Mouse (Mus musculus): Measurements from ENCODE around the gene Psd. TPM values are rescaled to one million over a fixed set of nuclear protein-coding genes. Genes with fewer than 3 reads are reported as not detected.
A peak's percentile ranks its signal among the peaks of the same experiment; 100 is the strongest.

Psd gene
- polyA plus RNA-seq, 1 experiment from 2014 or later, result 41.9 TPM

DNA sequence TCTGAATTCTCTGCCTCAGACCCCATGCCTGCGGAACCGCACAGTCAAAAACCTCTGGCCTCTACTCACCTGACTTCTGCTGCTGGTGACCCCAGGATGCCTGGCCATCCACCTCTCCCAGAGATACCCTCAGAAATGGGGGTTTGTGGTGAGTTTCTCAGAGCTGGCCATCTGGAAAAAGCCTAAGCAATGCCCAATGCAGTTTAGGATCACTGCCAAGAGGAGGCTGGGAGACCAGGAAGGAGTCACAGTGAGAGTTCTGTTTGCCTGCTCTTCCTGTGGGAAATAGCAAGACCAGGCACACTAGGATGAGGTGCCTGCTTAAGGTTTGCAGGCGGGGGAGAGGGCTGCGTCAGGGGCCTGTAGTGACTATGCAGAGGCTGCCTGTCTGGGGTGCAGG lies 42.3 kb downstream of the Psd start:
- no peak for ATAC-seq (ENCODE audit: insufficient number of reproducible peaks, insufficient read depth, low FRiP score, low read depth)
- 93% methylated on average over 4 of the region's 4 CpGs for WGBS
- Histone ChIP-seq H3K27me3 (ENCODE audit: control insufficient read depth, insufficient read depth, low read length) (no peaks in the 10 kb centered on the region), H3K27ac (ENCODE audit: low read length) (no peak overlapping the region), H3K9ac (replicated peaks; ENCODE audit: low read depth, low read length) (no peak overlapping the region), H3K4me2 (replicated peaks; ENCODE audit: low read depth, low read length) (no peak overlapping the region), H3K36me3 (ENCODE audit: control insufficient read depth, insufficient read depth, low read length) (peaks cover 56% of the 10 kb centered on the region), H3K9me3 (ENCODE audit: control insufficient read depth, low read depth, low read length) (no peaks in the 10 kb centered on the region), H3K4me3 (ENCODE audit: low read depth, low read length) (no peak overlapping the region), H3K4me1 (ENCODE audit: control insufficient read depth, insufficient read depth, low read length) (no peaks in the 10 kb centered on the region)

- H3K4me3 ChIP-seq (ENCODE audit: low read depth, low read length), result no peak overlapping the region
- H3K27me3 ChIP-seq (ENCODE audit: control insufficient read depth, insufficient read depth, low read length), result no peaks in the 10 kb centered on the region
- H3K4me1 ChIP-seq (ENCODE audit: control insufficient read depth, insufficient read depth, low read length), result no peaks in the 10 kb centered on the region
- WGBS, result 93% methylated on average over 11 of the region's 11 CpGs
- peaks cover 70% of the 10 kb centered on the region for H3K36me3 ChIP-seq (ENCODE audit: control insufficient read depth, insufficient read depth, low read length)
- H3K4me2 ChIP-seq (replicated peaks; ENCODE audit: low read depth, low read length), result no peak overlapping the region
- ATAC-seq (ENCODE audit: insufficient number of reproducible peaks, insufficient read depth, low FRiP score, low read depth), result no peak
- H3K27ac ChIP-seq (ENCODE audit: low read length), result no peak overlapping the region
- H3K9ac ChIP-seq (replicated peaks; ENCODE audit: low read depth, low read length), result no peak overlapping the region
- H3K9me3 ChIP-seq (ENCODE audit: control insufficient read depth, low read depth, low read length), result no peaks in the 10 kb centered on the region
Measured at GRCm38 (mm10) chr19:46282081-46282849, 44.7 kb downstream of the Psd start.

DNA sequence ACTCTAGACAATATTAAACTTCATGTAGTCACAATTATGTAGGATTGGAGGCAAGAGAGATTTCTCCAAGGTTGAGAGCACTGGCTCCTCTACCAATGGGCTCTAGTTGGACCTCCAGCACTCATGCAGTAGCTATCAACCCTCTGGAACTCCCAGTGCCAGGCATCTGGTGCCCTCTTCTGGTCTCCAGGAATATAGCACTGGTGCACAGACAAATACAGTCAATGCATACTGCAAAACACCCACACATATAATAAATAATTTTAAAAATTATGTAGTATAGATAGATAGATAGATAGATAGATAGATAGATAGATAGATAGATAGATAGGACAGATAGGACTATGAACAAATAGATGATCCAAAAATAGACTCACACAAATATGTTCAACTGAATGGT lies 51.6 kb downstream of the Psd start:
- Histone ChIP-seq H3K9ac (replicated peaks; ENCODE audit: low read depth, low read length) (no peak overlapping the region), H3K36me3 (ENCODE audit: control insufficient read depth, insufficient read depth, low read length) (peaks cover 65% of the 10 kb centered on the region), H3K4me1 (ENCODE audit: control insufficient read depth, insufficient read depth, low read length) (no peaks in the 10 kb centered on the region), H3K27ac (ENCODE audit: low read length) (no peak overlapping the region), H3K27me3 (ENCODE audit: control insufficient read depth, insufficient read depth, low read length) (no peaks in the 10 kb centered on the region), H3K9me3 (ENCODE audit: control insufficient read depth, low read depth, low read length) (no peaks in the 10 kb centered on the region), H3K4me3 (ENCODE audit: low read depth, low read length) (no peak overlapping the region), H3K4me2 (replicated peaks; ENCODE audit: low read depth, low read length) (no peak overlapping the region)
- no peak for ATAC-seq (ENCODE audit: insufficient number of reproducible peaks, insufficient read depth, low FRiP score, low read depth)

DNA sequence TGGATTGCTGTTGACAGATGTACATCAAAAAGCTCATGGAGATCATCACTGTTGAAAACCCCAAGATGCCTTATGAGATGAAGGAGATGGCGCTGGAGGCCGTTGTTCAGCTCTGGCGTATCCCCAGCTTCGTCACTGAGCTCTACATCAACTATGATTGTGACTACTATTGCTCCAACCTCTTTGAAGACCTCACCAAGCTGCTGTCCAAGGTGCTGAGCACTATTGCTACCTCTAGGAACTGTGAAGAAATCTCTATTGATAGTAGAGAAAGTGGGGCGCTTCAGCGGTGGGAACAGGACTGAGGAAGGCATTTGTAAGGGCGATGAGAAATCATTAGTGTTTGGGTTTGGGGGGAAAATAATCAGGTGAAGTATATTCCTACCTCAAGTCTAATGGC lies 62.2 kb downstream of the Psd start:
- no peak overlapping the region for H3K4me3 ChIP-seq (ENCODE audit: low read depth, low read length)
- no peaks in the 10 kb centered on the region for H3K9me3 ChIP-seq (ENCODE audit: control insufficient read depth, low read depth, low read length)
- no peaks in the 10 kb centered on the region for H3K27me3 ChIP-seq (ENCODE audit: control insufficient read depth, insufficient read depth, low read length)
- ATAC-seq (ENCODE audit: insufficient number of reproducible peaks, insufficient read depth, low FRiP score, low read depth), result no peak
- H3K9ac ChIP-seq (replicated peaks; ENCODE audit: low read depth, low read length), result no peak overlapping the region
- H3K27ac ChIP-seq (ENCODE audit: low read length), result no peak overlapping the region
- peaks cover 68% of the 10 kb centered on the region for H3K36me3 ChIP-seq (ENCODE audit: control insufficient read depth, insufficient read depth, low read length)
- no peak overlapping the region for H3K4me2 ChIP-seq (replicated peaks; ENCODE audit: low read depth, low read length)
- WGBS, result 88% methylated on average over 7 of the region's 7 CpGs
- no peaks in the 10 kb centered on the region for H3K4me1 ChIP-seq (ENCODE audit: control insufficient read depth, insufficient read depth, low read length)

MicroRNA genes within 50 kb of the gene (microRNA counts, 519-probe panel; counts per million panel counts)
- 2,820 counts per million, percentile 49 among the panel's probes with 10 or more counts for microRNA mmu-miR-146b

Small RNA genes lying within 50 kb of the gene (microRNA-seq; reads per million reads assigned to microRNA genes)
- not detected for gene Mir146b

Other genes starting within 250 kb of the Psd start
- gene Elovl3, start 195.3 kb downstream of the Psd start, polyA plus RNA-seq (2014; fragmentation: Nextera tagmentation; extraction: Ambion mirVana), result not detected in 2 replicates
- not detected in 2 replicates for gene Pitx3, start 178.8 kb downstream of the Psd start, polyA plus RNA-seq (2014; fragmentation: Nextera tagmentation; extraction: Ambion mirVana)
- gene Gbf1, start 174.6 kb downstream of the Psd start, polyA plus RNA-seq (2014; fragmentation: Nextera tagmentation; extraction: Ambion mirVana), result 56.6 and 63.7 TPM in 2 replicates
- 8.0 and 10.1 TPM in 2 replicates for gene Nfkb2, start 22.8 kb downstream of the Psd start, polyA plus RNA-seq (2014; fragmentation: Nextera tagmentation; extraction: Ambion mirVana)
- gene Fbxl15, start 1.0 kb upstream of the Psd start, polyA plus RNA-seq (2014; fragmentation: Nextera tagmentation; extraction: Ambion mirVana), result 13.7 and 16.1 TPM in 2 replicates
- gene Cuedc2, start 11.5 kb upstream of the Psd start, polyA plus RNA-seq (2014; fragmentation: Nextera tagmentation; extraction: Ambion mirVana), result 151 and 169 TPM in 2 replicates
- 10.8 and 11.4 TPM in 2 replicates for gene Mfsd13a, start 14.0 kb upstream of the Psd start, polyA plus RNA-seq (2014; fragmentation: Nextera tagmentation; extraction: Ambion mirVana)
- 1.6 and 2.1 TPM in 2 replicates for gene 2310034G01Rik, start 23.1 kb upstream of the Psd start, polyA plus RNA-seq (2014; fragmentation: Nextera tagmentation; extraction: Ambion mirVana)
- 141 and 142 TPM in 2 replicates for gene Actr1a, start 68.6 kb upstream of the Psd start, polyA plus RNA-seq (2014; fragmentation: Nextera tagmentation; extraction: Ambion mirVana)
- gene Sufu, start 69.7 kb upstream of the Psd start, polyA plus RNA-seq (2014; fragmentation: Nextera tagmentation; extraction: Ambion mirVana), result 31.5 and 35.4 TPM in 2 replicates
- 22.3 and 23.5 TPM in 2 replicates for gene Trim8, start 174.5 kb upstream of the Psd start, polyA plus RNA-seq (2014; fragmentation: Nextera tagmentation; extraction: Ambion mirVana)
- 89.4 and 98.7 TPM in 2 replicates for gene Arl3, start 246.0 kb upstream of the Psd start, polyA plus RNA-seq (2014; fragmentation: Nextera tagmentation; extraction: Ambion mirVana)
- 19.3 and 20.8 TPM in 2 replicates for gene Sfxn2, start 246.2 kb upstream of the Psd start, polyA plus RNA-seq (2014; fragmentation: Nextera tagmentation; extraction: Ambion mirVana)

Data from stomach, embryonic 14.5 days (tissue).